Mouse (Mus musculus): ENCODE data around the gene Gdpgp1.

The Gdpgp1 gene

DNA sequence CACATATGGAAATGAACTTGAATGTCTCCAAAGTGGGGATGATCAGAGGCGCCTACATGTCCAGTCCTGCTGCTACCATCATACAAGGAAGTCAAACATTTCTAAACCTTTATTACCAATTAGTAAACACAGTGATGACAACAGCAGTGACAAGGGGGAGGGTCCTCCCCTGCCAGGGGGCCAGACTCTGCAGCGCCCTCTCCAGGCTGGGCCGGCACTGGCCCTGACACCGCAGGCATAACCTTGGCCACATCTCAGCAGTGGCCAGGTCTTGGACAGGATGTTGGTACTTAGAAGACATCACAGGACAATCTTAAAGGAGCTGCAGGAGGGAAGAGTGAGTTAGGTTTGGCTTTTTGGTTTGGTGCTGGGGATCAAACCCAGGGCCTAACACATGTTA lies 5.6 kb upstream of the Gdpgp1 start:
- DNase-seq (ENCODE audit: low spot score): no peak

DNA sequence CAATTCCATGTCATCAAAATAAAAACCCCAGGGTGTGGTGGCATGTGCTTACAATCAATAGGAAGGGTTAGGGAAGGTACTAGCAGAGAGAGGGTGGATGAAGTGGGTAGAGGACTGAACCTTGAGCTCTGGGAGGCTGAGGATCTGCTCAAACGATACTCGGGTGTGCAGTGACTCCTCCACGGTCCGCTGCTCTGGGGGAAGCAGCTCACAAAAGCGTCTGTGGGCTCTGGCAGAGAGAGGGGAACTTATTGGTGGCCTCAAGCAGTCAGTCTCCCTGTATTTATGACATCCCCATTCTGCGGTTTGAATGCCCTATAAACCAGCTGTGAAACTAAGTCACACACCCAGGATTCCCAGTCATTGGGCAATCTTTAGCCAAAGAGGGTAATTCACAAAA lies 2.5 kb upstream of the Gdpgp1 start:
- no peak for DNase-seq (ENCODE audit: low spot score)

DNA sequence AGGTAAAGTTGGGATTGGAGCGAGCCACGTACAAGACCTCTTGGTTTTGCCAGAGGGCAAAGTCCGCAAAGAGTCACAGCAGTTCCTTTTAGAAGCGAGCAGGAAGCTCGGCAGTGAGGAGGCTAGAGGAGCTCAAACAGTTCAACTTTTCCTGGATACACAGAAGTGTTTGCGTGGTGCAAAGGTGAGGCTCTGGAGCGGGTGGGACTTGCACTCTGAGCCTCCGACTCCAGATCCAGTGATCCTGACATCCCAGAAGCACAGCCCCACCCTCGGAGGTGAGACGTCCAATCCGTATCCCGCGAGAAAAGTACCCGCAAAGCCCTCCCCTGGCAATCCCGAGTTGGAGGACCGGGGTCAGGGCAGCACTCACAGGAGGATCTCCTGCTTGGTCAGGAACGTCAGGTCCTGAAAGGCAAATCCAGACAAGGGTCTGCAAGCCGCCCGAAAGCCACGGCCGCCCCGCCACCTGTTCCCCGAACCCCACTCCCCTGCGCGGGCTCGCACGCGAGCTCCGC lies 635 bp upstream of the Gdpgp1 start:
- DNase-seq (ENCODE audit: low spot score): peak; percentile 86

DNA sequence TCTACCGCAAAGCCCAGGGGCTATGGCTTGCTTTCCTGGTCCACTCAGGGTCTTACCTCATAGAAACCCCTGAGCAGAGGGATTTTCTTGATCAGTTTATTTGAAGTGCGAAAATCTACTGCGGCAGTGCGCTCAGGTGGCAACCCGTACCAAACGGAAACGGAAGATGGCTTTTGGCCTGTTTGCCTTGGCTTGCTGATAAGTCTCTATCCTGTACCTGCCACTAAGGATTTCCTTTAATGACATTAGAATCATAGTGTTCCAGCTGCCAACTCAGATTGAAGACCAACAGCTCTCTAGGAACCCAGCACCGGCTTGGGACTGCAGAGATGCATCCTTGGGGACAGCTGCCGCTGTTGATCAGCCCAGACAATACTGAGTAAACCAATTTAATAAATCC lies 1.1 kb downstream of the Gdpgp1 start:
- DNase-seq (ENCODE audit: low spot score): no peak

DNA sequence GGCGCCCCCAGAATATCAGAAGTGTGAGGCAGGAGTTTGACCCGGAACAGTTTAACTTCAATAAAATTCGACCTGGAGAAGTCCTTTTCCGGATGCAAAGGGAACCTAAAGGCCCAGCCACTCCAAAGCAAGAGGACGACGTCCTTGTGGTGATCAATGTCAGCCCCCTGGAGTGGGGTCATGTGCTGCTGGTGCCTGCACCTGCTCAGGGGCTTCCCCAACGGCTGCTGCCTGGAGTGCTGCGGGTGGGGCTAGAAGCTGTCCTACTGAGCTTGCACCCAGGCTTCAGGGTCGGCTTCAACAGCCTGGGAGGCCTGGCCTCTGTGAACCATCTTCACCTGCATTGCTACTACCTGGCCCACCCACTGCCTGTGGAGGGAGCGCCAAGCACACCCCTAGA lies 5.9 kb downstream of the Gdpgp1 start:
- DNase-seq (ENCODE audit: low spot score): no peak

DNA sequence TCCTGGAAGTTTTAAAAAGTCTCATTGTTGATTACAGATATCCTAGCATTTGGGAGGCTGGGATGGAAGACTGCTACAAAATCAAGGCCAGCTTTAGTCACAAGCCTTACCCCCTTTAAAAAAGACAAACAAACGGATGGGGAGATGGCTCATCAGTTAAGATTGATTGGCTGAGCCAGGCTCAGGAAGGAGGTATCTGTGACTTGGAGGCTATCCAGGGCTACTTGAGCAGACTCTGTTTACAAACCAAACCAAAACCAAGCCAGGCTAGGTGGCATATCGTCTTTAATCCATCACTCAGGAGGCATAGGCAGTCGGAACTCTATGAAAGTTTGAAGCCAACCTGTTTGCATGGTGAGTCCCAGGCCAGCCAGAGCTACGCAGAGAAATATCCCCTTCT lies 9.0 kb downstream of the Gdpgp1 start:
- DNase-seq (ENCODE audit: low spot score): no peak

DNA sequence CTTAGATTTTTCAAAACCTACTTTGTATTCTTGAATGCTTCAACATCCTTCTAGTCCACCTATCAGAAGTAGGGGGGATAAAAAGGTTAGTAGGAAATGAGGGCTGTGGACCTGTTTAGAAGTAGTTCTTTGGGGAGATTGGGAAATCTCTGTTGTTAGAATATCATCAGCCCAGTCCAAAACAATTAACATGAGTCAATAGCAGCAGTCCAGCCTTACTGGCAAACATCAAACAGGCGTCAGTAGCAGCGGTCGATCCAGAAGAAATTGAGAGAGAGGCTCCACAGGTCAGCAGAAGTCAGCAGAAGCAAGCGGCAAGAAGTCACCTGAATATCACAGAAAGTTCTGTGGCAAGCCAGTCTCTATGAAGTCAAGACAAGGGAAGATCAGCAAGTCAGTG lies 12.2 kb downstream of the Gdpgp1 start:
- no peak for DNase-seq (ENCODE audit: low spot score)

DNA sequence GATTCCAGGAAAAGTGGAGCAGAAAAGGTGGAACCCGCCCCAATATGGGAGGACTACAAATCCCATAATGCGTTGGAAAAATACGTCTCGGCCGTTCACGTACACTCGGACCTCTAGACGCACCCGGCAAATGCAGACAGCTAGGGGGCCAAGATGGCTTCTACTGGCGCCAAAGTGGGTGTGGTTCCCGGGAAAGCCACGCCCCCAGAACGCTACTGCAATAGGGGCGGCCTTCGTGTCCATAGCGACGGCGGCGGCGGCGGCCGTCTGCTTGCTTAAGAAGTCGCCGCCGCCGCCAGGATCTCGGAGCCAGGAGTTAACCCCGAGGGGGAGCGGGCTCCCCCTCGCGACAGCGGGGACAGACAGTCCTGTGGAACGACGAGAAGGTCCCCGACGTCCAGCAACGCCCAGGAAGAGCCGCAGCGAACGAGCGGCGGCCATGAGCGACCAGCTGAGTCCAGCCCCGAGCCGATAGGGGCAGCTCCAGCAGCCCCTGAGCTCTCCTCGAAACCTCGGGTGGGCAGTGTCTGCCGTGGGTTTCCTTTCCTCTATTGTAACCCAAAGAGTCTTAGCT lies 13.6 kb downstream of the Gdpgp1 start, which contains the start of gene Ttll13:
Gene Ttll13, plus strand, starts transcription at position 229 of the 574 bp plus-strand sequence.
- peak; percentile 97 for DNase-seq (ENCODE audit: low spot score)

DNA sequence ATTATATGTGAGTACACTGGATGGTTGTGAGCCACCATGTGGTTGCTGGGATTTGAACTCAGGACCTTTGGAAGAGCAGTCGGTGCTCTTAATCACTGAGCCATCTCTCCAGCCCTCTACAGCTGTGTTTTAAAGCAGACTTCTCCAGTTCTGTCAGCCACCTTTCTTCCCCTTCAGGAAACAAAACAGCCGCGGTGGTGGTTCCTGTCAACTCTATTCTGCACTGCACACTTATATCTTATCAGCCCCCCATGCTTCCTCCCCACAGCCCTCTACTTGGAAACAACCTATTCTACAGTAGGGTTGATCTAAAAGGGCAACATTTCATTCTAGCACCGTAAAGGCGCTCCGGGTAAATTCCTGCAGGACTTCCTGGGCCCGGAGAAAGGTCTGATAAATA lies 14.2 kb downstream of the Gdpgp1 start:
- DNase-seq (ENCODE audit: low spot score): no peak

DNA sequence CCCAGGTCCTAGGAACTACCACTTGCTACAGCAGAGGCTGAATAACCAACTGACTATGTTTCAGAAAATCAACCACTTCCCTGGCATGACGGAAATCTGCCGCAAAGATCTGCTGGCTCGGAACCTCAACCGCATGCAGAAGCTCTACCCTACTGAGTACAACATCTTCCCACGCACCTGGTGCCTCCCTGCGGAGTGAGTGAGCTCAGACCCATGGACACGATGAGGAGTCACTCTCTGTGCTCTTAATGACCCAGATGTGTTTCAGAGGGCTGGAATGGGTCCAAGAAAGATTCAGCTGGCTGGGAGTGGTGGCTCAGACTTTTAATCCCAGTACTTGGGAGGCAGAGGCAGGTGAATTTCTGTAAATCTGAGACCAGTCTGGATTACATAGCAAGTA lies 19.8 kb downstream of the Gdpgp1 start:
- DNase-seq (ENCODE audit: low spot score): no peak

DNA sequence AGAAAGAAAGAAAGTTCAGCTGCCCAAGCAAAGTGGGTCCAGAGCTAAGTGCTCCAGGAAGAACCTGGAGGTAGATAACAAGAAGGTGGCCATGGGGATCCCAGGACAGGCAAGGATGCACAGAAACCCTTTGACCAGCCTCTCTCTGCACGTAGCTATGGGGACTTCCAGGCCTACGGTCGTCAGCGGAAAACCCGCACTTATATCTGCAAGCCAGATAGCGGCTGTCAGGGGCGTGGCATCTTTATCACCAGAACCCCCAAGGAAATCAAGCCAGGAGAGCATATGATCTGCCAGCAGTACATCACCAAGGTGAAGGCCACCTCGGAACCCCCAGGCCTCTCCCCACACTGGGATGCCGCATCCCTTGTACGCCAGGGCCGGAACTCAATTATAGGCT lies 20.2 kb downstream of the Gdpgp1 start:
- no peak for DNase-seq (ENCODE audit: low spot score)

DNA sequence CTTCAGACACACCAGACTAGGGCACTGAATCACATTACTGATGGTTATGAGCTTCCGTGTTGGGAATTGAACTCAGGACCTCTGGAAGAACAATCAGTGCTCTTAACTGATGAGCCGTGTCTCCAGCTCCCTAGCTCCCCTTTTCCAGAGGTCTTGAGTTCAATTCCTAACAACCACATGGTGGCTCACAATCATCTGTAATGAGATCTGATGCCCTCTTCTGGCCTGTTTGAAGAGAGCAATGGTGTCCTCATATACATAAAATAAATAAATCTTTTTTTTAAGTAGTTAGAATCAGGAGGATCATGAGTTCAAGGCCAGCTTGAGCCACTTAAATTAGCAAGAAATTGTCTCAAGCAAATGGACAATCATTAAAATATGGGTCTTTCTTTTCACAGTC lies 23.3 kb downstream of the Gdpgp1 start:
- no peak for DNase-seq (ENCODE audit: low spot score)

DNA sequence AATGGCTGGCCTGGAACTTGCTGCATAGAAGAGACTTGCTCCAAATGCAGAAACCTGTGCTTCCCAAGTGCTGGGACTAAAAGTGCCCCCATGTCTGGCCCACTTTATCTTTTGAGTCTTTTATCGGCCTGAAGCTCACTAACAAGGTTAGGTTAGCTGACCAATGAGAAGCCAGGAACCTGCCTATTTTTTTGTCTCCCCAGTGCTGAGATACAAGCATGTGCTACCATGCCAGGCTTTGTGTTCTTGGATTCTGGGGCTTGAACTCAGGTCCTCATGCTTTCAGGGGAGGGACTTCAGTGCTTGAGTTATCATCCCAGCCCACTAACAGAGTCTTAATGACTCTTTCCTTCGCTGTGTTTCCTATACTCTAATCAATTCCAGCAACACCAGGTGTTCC lies 25.0 kb downstream of the Gdpgp1 start:
- no peak for DNase-seq (ENCODE audit: low spot score)

DNA sequence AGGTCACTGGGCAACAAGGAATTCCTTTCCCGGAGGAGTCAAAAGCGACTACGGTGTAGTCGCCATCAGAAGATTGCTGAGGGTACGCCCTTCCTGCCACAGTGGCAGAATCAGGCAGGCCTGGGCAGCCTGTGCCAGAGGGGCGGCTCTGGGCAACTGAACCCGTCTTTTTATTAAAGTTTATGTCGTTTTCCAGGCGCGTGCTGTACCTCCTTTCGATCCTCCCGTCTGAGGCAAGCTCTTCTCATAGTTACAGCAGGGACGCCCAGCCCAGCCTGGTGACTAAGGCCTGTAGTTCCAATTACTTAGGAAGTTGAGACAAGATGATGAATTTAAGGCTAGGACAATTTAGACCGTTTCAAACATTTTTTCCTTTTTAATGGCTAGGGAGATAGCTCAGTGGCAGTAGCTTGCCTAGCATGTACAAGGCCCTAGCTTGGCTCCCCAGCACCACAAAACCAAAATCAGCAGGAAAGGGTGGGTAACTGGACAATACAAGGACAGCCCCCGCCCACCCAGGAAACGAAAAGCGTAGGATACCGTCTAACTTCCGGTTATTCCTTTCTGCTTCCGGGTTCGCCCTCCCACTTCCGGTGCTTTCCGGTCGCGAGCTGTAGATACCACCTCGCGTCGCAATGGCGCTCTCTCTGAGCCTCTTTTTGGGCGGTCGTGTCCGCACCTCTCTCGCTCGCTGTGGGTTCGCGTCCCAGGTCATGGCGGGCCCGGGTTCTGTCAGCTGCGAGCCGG lies 28.1 kb downstream of the Gdpgp1 start, which contains the start of gene Ngrn:
Gene Ngrn, plus strand, starts transcription at position 591 of the 747 bp plus-strand sequence.
- peak; percentile 90 for DNase-seq (ENCODE audit: low spot score)

DNA sequence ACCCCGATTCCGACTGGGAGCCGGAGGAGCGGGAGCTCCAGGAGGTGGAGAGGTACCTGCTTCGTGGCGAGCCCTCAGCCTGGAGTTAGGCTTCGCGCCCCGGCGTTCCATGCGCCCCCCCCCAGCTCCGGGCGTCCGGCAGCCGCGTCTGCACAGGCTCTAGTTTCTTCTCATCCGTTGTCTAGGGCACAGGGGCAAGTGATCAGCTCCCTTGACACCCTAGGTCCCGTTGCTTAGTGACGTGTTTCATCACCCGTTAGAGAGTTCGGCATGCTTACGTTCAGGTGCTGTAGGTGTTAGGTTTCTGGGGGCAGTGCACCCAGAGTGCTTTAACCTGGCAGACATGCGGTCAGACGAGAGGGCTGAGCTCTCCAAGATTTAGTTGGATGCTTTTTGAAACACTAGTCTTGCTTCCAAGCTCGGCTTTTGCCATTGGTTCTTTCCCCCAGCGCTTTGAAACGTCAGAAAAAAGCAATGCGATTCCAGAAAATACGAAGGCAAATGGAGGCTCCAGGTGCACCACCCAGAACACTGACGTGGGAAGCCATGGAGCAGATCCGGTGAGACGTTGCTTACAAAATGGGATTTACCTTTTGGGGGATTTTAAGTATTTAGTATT lies 28.8 kb downstream of the Gdpgp1 start:
- peak; percentile 37 for DNase-seq (ENCODE audit: low spot score)

DNA sequence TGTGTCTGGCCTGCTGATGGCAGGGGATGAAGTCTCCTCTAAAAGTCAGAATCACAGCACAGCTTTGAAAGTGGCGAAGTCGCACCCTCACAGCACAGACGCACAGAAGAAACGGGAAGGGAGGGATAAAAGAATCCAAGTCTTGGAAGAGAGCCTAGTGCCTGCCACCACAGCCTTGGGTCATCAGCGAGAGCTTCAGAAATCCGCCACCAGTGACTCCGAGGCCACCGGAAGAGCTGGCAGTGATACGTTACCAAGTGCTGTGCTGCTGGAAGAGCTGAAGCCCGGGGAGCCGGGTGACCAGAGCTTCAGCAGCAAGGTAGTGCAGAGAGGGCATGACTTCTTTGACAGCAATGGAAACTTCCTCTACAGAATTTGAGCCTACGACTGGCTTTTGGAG lies 31.9 kb downstream of the Gdpgp1 start:
- DNase-seq (ENCODE audit: low spot score): no peak

DNA sequence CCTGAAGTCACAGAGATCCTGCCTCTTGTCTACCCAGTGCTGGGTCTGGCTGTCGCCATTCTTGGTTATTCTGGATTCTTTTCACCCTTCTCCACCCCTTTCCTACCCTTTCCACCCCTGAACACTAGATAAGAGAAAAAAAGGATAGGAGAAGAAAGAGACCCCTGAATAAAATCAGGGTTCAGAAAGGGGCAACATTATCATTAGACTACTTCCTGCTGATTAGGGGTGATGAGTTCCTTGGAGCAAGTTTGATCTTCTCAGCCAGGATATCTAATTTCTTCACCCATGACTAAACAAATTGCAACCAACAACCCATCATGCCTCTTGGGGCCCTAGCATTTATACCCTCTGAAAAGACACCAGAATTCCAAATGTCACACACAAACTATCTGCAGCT lies 35.1 kb downstream of the Gdpgp1 start:
- DNase-seq (ENCODE audit: low spot score): no peak

DNA sequence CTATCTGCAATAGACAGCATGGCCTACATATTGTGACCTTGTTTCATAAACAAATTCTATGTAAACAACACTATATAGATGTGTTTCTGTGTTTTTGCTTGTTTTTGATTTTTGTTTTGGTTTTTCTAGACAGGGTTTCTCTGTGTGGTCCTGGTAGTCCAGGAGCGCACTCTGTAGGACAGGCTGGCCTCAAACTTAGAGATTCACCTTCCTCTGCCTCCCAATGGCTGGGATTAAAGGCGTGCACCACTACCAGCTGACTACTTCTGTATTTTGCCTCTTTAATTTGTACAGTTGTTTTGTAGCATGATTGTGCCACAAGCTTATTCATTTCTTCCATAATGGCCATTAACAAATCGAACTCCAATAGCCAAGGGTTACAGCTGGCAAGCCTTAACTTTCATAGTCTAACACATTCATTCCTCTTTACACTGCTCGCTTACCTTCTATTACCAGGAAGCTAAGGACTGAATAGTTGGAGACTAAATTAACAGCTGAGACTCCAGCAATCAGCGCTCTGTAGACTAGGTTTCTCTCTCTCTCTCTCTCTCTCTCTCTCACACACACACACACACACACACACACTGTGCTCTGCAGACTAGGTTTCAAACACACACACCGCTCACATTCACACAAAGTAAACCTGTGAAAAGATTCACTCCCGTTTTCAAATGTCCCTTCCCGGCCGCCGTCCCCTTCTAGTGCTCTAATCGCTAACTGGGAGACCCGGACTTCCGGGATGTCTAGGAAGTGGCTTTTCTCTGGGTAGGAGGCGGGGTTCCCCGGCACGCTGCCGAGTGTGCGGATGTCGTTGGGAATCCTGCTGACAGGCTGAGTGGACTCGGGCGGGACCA lies 36.5 kb downstream of the Gdpgp1 start, which contains the start of gene Vps33b:
Gene Vps33b, plus strand, starts transcription at position 753 of the 854 bp plus-strand sequence.
- peak; percentile 93 for DNase-seq (ENCODE audit: low spot score)

DNA sequence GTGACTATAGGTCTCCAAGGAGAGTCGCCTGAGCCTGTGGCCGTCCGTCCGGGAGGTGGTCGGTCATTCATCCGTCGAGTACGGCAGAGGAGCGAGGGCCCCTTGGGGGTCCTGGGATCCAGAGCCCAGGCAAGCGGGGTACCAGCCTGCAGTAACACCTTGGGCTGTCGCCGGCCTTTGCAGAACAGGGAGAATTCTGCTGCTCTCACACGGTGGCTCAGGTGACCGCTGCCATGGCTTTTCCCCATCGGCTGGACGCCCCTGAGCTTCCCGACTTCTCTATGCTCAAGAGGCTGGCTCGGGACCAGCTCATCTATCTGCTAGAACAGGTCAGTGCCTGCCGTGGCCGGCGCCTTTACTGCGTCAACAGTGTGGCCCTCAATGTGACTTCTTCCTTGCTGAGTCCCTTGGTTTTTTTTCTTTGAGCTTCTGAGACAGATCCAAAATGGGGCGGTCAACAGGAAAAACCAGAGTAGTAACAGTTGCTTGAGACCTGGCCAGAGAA lies 37.1 kb downstream of the Gdpgp1 start:
- DNase-seq (ENCODE audit: low spot score): no peak

DNA sequence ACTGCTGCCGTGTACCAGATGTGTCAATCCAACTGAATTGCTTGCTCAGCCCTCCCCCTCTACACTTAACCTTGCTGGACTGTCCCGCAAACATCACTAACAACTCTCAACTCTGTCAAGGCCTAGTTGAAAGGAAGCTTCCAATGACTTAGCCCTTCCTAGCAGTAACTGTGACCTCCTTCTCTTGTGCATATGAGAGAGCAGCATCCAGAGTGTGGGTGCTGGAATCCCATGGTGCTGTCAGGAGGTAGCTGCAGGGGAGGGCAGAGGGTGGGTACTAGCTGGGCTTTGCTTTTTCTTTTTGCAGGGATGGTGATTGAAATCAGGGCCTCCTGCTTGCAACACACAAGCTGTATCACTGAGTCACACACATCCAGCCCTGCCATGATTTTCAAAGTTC lies 40.8 kb downstream of the Gdpgp1 start:
- no peak for DNase-seq (ENCODE audit: low spot score)

DNA sequence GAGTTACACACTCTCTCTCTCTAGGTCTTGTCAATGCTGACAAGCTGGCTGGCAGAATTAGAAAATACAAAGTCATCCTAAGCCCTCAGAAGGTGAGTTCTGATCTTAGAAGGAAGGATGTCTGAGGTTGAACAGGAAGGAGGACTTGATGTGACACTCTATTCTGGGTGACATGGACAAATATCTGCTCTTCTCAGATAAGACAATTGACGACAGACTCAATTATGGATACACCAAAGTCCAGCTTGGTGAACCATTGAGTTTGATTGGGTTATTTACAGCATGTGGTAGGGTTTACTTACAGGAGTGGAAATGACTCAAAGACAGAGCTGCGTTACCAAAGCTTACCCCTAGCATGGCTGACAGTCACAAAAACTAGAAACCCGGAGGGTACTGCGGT lies 43.7 kb downstream of the Gdpgp1 start:
- no peak for DNase-seq (ENCODE audit: low spot score)

DNA sequence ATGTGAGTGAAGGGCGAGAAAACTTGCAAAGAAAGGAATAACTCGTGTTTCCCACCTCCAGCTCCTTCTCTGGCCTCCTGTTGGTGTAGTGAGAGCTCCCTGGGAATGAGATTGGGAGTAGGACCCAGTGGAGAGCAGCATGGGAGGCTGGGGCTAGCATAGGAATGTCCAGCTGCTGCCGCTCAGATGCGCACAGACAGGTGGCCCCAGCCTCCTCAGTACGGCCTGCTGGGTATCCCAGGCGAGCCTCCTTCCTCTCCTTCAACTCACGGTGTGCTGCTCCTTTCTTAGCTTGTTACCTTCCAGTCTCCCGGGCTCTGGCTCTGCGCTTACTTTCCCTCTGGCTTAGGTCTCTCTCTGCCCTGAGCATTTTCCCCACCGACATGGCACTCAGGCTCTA lies 47.4 kb downstream of the Gdpgp1 start:
- no peak for DNase-seq (ENCODE audit: low spot score)
